Mouse (Mus musculus) left cerebral cortex, postnatal 25 days (tissue): Measurements from ENCODE around the gene Mtus2. TPM values are rescaled to one million over a fixed set of nuclear protein-coding genes. Genes with fewer than 3 reads are reported as not detected.
A peak's percentile ranks its signal among the peaks of the same experiment; 100 is the strongest.
"Not testable (repeated sequence)": the region's sequence is repeated elsewhere in the genome, so short reads cannot be mapped to it uniquely, and the experiment has no call there.

Source experiments
- DNase-seq, 2 experiments: peaks; one replicate each; pipeline ENCODE4 v3.0.0; 2022; ENCODE audit warnings: low spot score in 2 of 2, mixed read lengths in 1 of 2
- intact Hi-C: fragments of 180-260 bp; cut with DNase I; formaldehyde crosslinking; loops from one replicate; pipeline ENCODE4 v1.15.1; 2025
- total RNA-seq, 2 experiments: library from RNA; stranded (reverse); gene quantifications; 2 replicates each; pipeline ENCODE4 v1.2.3; 2021

The Mtus2 gene
- total RNA-seq = 10 to 100 TPM; 35.0 to 39.0 TPM

DNA sequence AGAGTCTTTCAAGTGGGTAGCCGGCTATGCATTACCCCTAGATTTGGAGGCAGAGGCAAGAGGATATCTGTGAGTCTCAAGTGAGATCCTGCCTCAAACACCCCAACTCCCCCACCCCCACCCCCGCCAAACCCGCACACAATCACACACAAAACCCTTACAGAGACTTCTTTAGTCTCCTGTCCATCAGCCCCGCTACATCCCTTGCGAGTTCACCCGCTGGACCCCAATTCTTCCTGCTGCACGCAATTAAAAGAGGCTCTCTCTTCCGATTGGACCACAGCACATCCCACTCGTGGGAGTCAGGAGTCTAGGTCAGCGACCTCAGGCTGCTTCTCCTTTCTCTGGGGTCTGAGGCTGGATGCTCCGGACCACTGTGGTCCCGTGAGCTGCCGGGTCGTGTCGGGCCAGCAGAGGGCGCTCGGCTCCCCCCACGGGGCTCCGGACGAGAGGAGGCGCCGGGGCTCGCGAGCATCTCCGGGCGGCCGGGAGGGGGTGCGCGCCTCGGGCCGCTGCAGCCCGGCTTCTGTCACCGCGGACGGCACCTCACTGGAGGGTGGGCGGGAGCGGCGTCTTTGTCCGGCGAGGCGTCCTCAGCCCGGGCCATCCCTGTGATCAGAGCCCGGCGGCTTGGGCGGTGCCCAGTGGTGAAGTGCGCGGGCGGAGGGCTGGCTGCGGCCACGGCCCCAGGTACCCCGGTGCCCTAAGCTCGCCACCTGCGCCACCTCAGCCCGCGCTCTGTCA lies at the start of gene Mtus2:
Gene Mtus2 (plus strand): TSS at position 500 of the 744 bp plus-strand sequence.
- intact Hi-C loops = loop anchor here (1.0 to 5.0 kb wide), 4 partner anchors 96 to 282 kb away; no protein-coding TSS in a partner anchor
- DNase-seq = peak; percentile 90 to 91

DNA sequence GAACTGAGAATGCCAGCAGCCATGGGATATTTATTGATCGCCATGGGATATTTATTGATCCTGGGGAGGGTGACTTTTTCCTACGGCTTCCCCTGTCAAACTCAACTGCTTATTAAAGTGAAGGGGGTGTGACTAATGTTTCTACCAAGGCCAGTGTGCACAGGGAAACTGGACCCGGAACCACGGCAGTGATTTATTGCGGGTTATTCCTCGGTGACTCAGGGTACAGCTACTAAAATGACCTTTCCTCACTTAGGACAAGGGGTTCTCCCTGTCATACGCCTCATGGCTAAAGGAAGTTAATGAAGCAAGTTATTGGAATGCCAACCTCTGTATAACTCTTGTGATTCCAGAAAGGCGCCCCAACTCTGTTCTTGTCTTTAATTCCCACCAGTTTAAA lies 49.3 kb upstream of the Mtus2 start:
- no peak for DNase-seq
- intact Hi-C loops = no loop called here

DNA sequence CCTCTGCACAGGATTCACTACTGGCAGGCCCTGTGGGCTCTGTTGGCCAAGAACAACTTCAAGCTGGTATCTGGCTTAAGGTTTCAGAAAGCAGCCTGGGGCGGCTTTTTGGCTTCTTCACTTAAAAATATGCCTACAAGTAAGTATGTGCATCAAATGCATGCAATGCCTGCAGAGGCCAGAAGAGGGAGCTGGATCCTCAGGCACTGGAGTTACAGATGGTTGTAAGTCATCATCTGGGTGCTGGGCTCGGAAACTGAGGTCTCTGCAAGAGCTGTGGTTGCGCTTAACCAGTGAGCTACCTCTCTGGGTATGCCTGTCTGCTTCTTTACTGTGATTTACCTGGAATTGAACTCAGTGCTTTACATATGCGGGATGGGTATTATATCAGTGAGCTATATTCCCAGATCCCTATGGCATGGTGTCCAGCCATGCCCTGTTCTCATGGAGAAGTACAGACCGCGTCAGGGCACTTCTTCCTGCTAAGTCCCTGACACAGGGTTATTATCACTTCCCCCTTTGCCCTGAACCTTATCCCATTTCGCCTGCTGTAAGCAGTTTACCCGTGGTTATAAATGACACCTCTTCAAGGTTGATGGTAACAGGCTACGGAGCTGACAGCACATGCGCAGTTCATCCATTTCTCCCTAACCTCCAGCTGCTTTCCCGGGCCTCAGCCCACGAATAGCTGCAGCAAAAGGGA lies 46.2 kb upstream of the Mtus2 start:
- DNase-seq = no peak
- intact Hi-C loops = no loop called here

GRCm38 (mm10) chr5:147911744-147912143 lies 45.4 kb upstream of the Mtus2 start:
- intact Hi-C loops = no loop called here

GRCm38 (mm10) chr5:147913241-147913842 lies 43.8 kb upstream of the Mtus2 start:
- no peak for DNase-seq

More at GRCm38 (mm10) chr5:147911744-147912143, 45.4 kb upstream of the Mtus2 start:
- DNase-seq = no peak

GRCm38 (mm10) chr5:147915038-147915566 lies 42.0 kb upstream of the Mtus2 start:
- no peak for DNase-seq

More at GRCm38 (mm10) chr5:147913241-147913842, 43.8 kb upstream of the Mtus2 start:
- intact Hi-C loops = no loop called here

GRCm38 (mm10) chr5:147916171-147916570 lies 40.9 kb upstream of the Mtus2 start:
- intact Hi-C loops = no loop called here
- no peak for DNase-seq

More at GRCm38 (mm10) chr5:147915038-147915566, 42.0 kb upstream of the Mtus2 start:
- intact Hi-C loops = no loop called here

DNA sequence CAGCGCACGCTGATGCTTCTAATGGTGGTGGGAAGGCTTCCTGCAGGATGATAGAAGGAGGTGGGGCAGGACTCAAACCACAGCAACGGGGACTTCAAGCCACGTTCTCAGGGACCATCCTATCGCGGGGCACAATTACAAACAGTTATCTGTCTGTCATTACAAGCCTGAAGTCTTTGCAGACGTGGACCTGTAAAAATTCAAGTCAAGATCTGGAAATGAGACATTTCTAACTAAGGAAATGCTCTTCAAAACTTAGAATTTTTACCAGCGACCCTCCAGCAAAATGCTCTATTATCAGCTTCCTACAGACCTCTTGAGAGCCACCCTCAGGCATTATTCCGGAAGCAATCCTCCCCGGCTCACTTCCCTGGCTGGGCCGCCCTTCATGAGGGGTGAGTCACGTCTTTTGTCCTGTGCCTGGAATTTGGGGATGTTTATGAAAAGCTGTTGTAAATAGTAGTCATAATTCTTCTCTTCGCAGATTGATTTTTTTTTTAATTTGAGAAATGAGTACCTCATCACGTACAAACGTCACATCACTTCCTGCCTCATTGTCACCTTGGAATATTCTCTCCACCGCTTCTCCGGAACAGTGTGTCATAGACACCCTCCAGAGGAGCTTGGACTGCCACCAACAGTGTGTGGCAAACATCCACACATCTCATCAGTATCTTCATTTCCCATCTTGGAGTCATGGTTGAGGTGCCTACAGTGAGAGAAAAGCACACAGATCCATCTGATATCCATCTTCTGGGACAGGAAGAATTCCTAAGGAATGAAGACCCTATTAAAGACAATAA lies 38.9 kb upstream of the Mtus2 start:
- DNase-seq = peak in 1 of 2 experiments; percentile 47
- intact Hi-C loops = no loop called here

GRCm38 (mm10) chr5:147924621-147925020 lies 32.5 kb upstream of the Mtus2 start:
- intact Hi-C loops = no loop called here
- no peak for DNase-seq

DNA sequence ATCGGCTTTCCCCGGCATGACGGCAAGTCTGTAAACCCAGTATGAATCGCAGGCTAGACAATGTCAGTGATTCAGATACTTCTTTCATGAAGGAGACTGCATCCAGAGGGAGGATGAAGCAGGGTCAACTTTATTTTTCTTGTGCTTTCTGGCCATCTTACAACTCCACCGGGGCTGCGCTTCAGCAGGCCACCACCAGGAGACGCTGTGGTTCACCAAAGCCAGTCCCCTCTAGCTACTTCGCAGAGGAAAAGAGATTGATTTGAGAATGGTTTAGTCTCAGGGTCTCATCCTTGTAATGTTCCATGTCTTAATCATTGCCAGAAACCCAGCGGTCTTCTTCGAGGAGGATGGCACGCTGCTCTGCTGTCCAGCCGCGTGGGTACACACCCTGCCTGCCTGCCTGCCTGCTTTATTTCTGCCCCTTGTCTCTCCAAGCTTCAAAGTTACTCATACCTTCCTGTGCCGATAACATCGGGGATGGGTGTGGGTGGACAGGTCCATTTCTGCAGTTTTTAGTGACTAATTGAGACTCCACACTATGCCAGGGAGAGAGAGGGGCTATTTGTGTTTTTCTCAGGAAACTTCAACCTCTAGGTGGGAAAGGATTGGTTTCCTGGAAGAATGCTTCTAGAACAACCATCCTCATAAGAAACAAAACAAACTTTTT lies 31.1 kb upstream of the Mtus2 start:
- intact Hi-C loops = no loop called here

GRCm38 (mm10) chr5:147928668-147929497 lies 28.2 kb upstream of the Mtus2 start:
- intact Hi-C loops = no loop called here
- no peak for DNase-seq

More for the DNA sequence above, 31.1 kb upstream of the Mtus2 start:
- DNase-seq = no peak

GRCm38 (mm10) chr5:147935096-147935495 lies 22.0 kb upstream of the Mtus2 start:
- DNase-seq = peak in 1 of 2 experiments; percentile 9
- intact Hi-C loops = no loop called here

GRCm38 (mm10) chr5:147939226-147939625 lies 17.9 kb upstream of the Mtus2 start:
- DNase-seq = no peak
- intact Hi-C loops = no loop called here

GRCm38 (mm10) chr5:147945000-147945666 lies 12.0 kb upstream of the Mtus2 start:
- peak in 1 of 2 experiments; percentile 25 for DNase-seq
- intact Hi-C loops = loop anchor here (10.0 kb wide), 2 partner anchors 360 to 540 kb away; partner anchors contain the start of gene Flt3

- no peak for DNase-seq
- intact Hi-C loops = loop anchor here (10.0 kb wide), 2 partner anchors 365 to 545 kb away; partner anchors contain the start of gene Flt3
These were observed 7.2 kb upstream of the Mtus2 start for GRCm38 (mm10) chr5:147949881-147950280.

DNA sequence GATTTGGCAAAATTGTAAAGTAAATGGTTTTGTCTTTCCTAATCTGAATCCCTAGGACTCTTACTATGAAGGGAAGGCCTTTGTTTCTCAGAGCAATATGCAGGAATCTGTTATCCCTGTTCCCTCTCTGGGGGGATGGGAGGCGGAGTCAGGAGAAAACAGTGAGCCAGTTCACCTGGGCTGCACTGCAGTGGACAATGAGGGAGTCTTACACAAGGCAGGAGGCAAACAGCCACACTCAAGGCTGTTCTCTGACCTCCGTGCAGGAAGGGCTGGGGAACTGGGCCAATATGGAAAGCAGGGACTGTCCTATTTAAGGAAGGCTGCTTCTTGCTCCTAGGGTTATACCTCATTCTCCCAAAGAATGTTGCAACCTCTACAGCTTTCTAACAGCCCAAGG lies 5.4 kb upstream of the Mtus2 start:
- intact Hi-C loops = no loop called here
- no peak for DNase-seq

- intact Hi-C loops = not testable (repeated sequence)
- peak in 1 of 2 experiments; percentile 40 for DNase-seq
These were observed 3.9 kb upstream of the Mtus2 start for GRCm38 (mm10) chr5:147953181-147953580.
